Mouse (Mus musculus) lung, adult 2 months (tissue): ENCODE measurements around the gene Dnal4. TPM values are rescaled to one million over a fixed set of nuclear protein-coding genes. Genes with fewer than 3 reads are reported as not detected.

Experiments
- DNase-seq: peaks from one replicate; pipeline ENCODE4 v3.0.0; 2022
- H3K4me1 ChIP-seq: fragments of 200-500 bp; 2 replicates; pipeline ENCODE4 v1.6.1; 2011; ENCODE audit warnings: low read length; ENCODE audit not compliant: control insufficient read depth, insufficient read depth
- H3K4me3 ChIP-seq: fragments of 200-500 bp; replicated peaks from 2 replicates; pipeline ENCODE3; 2011; ENCODE audit warnings: low read depth, mild to moderate bottlenecking, control low read depth, low read length; ENCODE audit errors: extremely low read depth
- CTCF ChIP-seq: fragments of 200-500 bp; IDR thresholded peaks from 2 replicates; pipeline ENCODE4 v1.5.1; 2011; ENCODE audit warnings: mild to moderate bottlenecking, low read length, control low read depth; ENCODE audit not compliant: insufficient read depth
- POLR2A ChIP-seq: fragments of 200-500 bp; IDR thresholded peaks from 2 replicates; pipeline ENCODE4 v1.6.1; 2011; ENCODE audit warnings: low read depth, mild to moderate bottlenecking, control low read depth, low read length, borderline replicate concordance; ENCODE audit errors: extremely low read depth
- WGBS: fragments of 180-500 bp; shearing (Covaris S2); methylation state at CpG from one replicate; pipeline ENCODE4 v1.1.7; 2018; 5-methylcytosine and 5-hydroxymethylcytosine counted together
- polyA plus RNA-seq: library from polyadenylated mRNA; depleted of rRNA; stranded (reverse); fragments of >200 nt; gene quantifications from 2 replicates; pipeline ENCODE4 v1.2.3, GENCODE M21; 2012

The Dnal4 gene
- polyA plus RNA-seq, 1 experiment: 51.2 TPM

DNA sequence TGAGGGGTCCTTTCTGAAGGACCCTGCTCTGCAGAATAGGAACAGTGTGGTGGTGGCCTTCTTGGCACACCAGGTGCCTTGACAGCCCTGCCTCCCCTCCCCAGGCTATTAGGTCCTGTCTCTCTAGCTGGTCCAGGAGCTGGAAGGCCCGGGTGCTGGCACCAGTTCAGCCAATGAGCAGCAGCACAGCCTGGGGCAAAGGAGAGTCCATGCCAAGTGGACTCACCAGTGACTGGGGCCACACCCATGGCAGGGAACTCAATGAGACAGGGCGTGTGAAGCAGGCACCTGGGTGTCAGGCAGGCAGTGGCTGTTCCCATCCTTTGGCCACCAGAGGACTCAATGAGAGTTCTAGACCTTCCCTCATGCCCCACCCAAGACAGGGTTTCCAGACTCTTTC is 12.3 kb downstream of the Dnal4 start:
- H3K4me3 ChIP-seq: no peak overlapping the region
- 55% methylated on average over 2 of the region's 2 CpGs for WGBS
- peaks cover 6% of the 10 kb centered on the region for H3K4me1 ChIP-seq
- TF ChIP-seq CTCF: no peak
- TF ChIP-seq POLR2A: no peak
- no peak for DNase-seq

DNA sequence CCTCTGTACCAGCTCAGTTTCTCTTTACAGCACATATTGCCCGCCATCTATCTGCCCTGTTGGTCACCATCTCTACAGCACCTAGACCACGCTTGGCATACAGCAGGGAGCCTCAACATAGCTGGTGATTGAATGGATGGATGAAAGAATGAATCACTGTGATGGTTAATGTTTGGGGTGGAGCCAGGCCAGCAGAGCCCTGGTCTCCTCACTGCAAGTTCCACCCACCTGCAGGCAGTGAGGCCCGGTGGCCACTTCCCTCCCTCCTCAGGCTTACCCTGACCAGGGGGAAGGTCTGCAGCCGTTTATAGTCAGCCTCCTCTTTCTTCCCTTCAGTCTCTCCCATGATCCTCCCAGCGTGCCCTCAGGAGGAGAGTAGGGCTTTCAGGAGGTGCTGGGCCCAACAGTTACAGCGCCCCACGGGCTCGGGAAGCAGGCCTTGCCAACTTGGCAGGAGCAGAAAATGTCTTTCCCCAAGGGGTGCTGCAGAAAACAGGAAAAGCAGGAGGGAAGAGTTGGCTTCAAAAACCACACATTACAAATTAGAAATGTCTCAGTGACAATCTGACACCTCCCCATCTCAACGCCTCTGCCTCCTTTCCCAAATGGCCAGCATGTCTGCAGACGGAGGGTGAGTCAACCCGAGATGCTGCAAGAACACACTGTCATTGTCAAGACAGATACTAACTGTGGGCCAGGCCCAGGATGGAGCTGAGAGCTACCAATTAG is 12.9 kb downstream of the Dnal4 start:
- H3K4me3 ChIP-seq: no peak overlapping the region
- WGBS: 73% methylated on average over 11 of the region's 11 CpGs
- no peak for TF ChIP-seq CTCF
- no peak for TF ChIP-seq POLR2A
- no peak for DNase-seq
- H3K4me1 ChIP-seq: peaks cover 6% of the 10 kb centered on the region

DNA sequence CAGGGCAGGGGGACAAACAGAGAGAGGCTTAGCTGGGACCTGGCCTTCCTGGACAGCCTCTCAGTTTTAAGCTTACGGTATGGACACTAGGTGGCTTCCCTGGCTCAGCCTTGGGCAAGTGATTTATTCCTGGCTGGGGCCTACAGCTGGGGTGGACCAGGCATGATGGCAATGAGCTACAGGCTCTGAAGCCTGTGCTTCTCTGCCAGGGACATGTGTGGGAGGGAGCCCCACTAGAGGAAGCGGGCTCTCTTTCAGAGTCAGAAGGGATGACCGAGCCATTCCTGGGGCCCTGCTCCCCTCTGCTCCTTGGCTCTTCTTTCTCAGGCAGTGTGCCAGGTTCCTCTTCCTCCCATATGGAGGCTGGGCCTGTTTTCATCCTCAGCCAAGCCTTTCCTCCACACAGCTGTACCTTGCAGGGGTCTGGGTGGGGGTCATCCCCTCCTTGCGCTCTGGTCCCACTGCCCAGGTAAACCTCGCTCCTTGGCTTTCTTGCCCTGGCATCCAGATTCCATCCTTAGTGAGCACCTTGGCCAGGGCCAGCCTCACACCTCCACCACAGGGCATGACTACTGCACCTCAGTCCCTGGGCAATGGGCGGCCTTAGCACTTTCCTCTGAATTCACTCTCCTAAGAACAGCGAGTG is 13.9 kb downstream of the Dnal4 start:
- WGBS: 86% methylated on average over 7 of the region's 7 CpGs
- Histone ChIP-seq H3K4me3 (no peak overlapping the region), H3K4me1 (peaks cover 6% of the 10 kb centered on the region)
- no peak for DNase-seq
- TF ChIP-seq POLR2A (no peak), CTCF (no peak)

DNA sequence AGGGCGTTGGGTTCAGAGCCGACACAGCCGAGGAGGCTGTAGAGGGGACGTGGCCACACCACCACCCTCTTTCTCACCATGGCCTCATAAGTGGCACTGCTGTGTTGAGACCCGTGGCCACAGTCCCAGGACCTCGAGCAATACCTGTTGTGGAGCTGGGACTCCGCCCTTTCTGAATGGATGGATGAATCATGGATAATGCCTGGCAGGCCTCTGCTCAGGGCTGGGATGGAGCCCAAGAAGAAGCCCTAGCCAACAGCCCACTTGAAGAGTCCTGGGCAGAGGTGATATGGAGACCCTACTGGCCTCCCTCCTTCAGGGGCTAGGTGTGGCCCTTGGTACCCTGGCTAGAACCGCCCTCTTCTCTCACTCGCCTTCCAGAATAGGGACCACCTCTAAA is 14.6 kb downstream of the Dnal4 start:
- TF ChIP-seq POLR2A (no peak), CTCF (no peak)
- Histone ChIP-seq H3K4me1 (peaks cover 3% of the 10 kb centered on the region; the same call in 1 of the 2 replicates), H3K4me3 (no peak overlapping the region)
- DNase-seq: no peak
- 90% methylated on average over 9 of the region's 9 CpGs for WGBS

DNA sequence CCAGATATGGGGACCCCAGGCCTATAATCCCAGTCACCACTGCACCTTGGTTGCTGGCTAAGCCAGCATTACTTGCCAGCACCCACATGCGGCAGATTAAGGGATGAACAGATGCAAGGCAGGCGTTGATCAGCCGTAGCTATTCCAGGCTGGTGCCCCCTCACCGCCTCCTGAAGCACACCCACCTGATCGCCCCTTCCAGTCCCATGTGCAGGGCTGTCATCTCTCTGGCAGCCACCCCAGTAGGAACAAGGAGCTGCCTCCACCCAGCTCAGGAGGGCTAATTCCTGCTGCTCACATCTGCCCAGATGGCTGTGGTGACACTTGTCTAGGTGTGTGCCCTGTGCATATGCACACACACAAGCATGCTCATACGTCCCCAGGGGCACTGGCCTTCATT is 16.7 kb downstream of the Dnal4 start:
- Histone ChIP-seq H3K4me1 (peaks cover under 1% of the 10 kb centered on the region; the same call in 1 of the 2 replicates), H3K4me3 (no peak overlapping the region)
- TF ChIP-seq CTCF (no peak), POLR2A (no peak)
- DNase-seq: no peak
- 89% methylated on average over 6 of the region's 6 CpGs for WGBS

DNA sequence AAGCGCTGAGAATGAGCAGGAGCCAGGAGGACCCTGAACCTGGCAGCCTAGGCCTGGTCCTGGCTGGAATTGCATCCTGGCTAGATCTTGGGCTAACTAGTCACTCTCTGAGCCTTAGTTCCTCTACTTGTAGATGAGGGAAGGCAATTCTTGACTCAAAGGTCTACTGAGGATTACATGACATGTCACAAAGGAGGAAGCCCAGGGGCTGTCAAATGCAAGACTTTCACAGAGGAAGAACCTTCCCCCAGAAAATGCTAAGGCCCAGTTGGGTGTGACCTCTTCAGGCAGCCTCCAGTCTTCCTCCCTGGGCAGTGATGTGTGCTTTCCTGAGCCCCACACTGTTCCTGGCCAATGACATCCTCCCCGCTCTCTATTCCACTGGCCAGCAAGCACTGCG is 20.5 kb downstream of the Dnal4 start:
- no peak for TF ChIP-seq POLR2A
- no peak for TF ChIP-seq CTCF
- DNase-seq: no peak
- Histone ChIP-seq H3K4me1 (no peaks in the 10 kb centered on the region), H3K4me3 (no peak overlapping the region)
- 87% methylated on average over 3 of the region's 3 CpGs for WGBS

DNA sequence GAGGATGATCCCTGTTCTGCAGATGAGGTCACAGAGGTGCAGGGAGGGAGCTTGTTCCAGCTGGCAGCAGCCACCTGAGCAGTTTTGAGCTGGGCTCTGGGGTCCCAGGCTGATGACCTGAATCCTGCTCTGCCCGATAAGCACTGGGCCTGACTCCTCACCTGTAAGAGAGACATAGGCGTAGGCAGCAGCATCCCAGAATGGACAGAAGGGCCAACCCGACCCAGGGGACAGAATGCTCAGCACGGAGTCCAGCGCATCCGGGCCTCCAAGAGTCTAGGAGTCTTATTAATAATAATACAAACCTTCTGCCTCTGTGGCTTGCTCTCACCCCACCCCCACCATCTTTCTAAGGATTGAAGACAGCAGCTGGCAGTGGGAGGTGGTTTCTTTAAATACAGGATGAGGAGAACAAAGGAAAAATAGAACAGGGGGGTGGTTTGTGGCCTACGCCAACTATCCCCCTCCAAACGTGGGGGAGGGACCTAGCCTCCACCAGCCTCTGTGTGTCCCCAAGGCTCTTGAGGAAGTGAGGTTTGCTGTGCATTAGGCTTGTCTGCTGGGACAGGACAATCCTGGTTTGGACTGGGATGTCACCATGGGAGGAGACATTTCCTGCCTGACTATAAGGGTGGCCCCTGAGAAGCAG is 21.5 kb downstream of the Dnal4 start:
- Histone ChIP-seq H3K4me3 (no peak overlapping the region), H3K4me1 (no peaks in the 10 kb centered on the region)
- no peak for TF ChIP-seq POLR2A
- WGBS: 58% methylated on average over 8 of the region's 8 CpGs
- DNase-seq: no peak

DNA sequence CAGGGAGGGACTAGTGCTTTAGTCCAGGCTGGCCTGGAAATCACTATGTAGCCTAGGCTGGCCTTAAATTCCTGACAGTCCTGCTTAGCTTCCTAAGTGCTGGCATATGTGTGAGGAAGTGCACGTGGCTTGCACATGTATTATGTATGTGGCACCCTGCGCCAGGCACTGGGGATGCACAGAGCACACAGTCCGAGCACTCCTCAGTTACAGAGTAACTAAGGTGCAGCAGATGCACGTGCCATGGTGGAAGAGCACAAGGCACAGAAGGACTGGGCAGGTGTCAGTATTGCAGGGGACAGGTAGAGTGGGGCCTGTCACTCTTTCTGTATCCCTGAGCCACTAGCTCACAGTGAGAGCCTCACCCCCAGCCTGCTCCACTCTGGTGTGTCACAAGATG is 22.5 kb downstream of the Dnal4 start:
- no peak for TF ChIP-seq POLR2A
- Histone ChIP-seq H3K4me3 (no peak overlapping the region), H3K4me1 (no peaks in the 10 kb centered on the region)
- no peak for DNase-seq
- 89% methylated on average over 4 of the region's 4 CpGs for WGBS

DNA sequence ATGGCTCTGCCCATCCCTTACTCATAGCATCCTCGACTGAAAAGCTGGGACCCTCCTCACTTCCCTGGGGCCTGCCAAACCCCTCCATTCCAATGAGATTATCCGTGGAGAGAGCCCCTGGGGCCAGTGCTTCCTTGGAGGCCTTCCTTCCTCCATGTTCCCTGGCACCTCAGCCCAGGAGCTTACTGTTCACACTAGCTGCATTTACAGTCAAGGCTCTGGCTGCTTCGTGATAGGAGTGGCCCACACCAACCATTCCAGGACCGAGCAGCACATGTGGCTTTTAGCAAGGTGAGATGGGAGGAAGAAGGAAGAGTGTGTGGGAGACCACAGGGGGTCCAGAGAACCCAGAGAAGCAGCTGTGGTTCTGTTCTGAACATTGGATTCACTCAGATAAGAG is 23.8 kb downstream of the Dnal4 start:
- H3K4me1 ChIP-seq: no peaks in the 10 kb centered on the region
- TF ChIP-seq CTCF: no peak
- TF ChIP-seq POLR2A: no peak
- H3K4me3 ChIP-seq: no peak overlapping the region
- 64% methylated on average over 4 of the region's 4 CpGs for WGBS
- no peak for DNase-seq

DNA sequence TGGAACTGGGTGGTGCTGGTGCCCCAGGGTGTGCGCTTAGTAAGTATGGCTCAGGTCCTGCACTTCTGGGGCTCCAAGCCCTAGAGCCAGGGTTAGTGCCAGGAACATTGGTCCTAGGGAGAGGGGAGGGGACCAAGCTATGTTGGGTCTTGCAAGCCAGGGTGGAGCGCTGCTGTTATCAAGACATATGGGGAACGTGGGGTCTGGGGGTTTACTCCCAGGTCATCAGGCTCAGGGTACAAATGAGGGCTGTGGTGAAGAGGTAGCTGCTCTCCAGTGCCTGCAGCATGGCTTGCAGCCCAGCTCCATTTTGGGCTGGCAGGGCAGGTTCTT is 24.3 kb downstream of the Dnal4 start:
- H3K4me1 ChIP-seq: no peaks in the 10 kb centered on the region
- no peak for DNase-seq
- TF ChIP-seq POLR2A (no peak), CTCF (no peak)
- WGBS: 91% methylated on average over 3 of the region's 3 CpGs
- H3K4me3 ChIP-seq: no peak overlapping the region
